Mouse (Mus musculus): ENCODE measurements around the gene Usp15. TPM values are rescaled to one million over a fixed set of nuclear protein-coding genes. Genes with fewer than 3 reads are reported as not detected.
A peak's percentile ranks its signal among the peaks of the same experiment; 100 is the strongest.
"Not testable (repeated sequence)": the region's sequence is repeated elsewhere in the genome, so short reads cannot be mapped to it uniquely, and the experiment has no call there.

The Usp15 gene
- 52.4 and 52.6 TPM in 2 replicates for polyA plus RNA-seq (2012; rRNA removed)

GRCm38 (mm10) chr10:123196835-123197559 is at the start of gene Usp15:
Gene Usp15, minus strand, starts transcription at chr10:123196995.
- H3K27me3 ChIP-seq (ENCODE audit: control insufficient read depth, insufficient read depth, low read length): no peaks in the 10 kb centered on the region
- TF ChIP-seq CTCF (IDR thresholded peaks at IDR 0.05; ENCODE audit: borderline replicate concordance, insufficient read depth, low read depth, low read length) (no peak), POLR2A (IDR thresholded peaks at IDR 0.05; ENCODE audit: borderline replicate concordance, insufficient read depth, low read length) (peak; percentile 82)
- DNase-seq: peak; percentile 93
- H3K27ac ChIP-seq (ENCODE audit: insufficient read depth, low read length): peak within 1 kb of the TSS; percentile 99
- peaks cover 5% of the 10 kb centered on the region; the same call in 1 of the 2 replicates for H3K4me1 ChIP-seq (ENCODE audit: control insufficient read depth, insufficient read depth, low read length)
- under 1% methylated on average over 66 of the region's 66 CpGs for WGBS
- H3K4me3 ChIP-seq (replicated peaks; ENCODE audit: insufficient read depth, low read depth, low read length): peak within 1 kb of the TSS; percentile 92

GRCm38 (mm10) chr10:123229420-123229819 is 32.6 kb upstream of the Usp15 start:
- H3K4me3 ChIP-seq (replicated peaks; ENCODE audit: insufficient read depth, low read depth, low read length): no peak overlapping the region
- 94% methylated on average over 5 of the region's 5 CpGs for WGBS
- H3K4me1 ChIP-seq (ENCODE audit: control insufficient read depth, insufficient read depth, low read length): no peaks in the 10 kb centered on the region
- no peaks in the 10 kb centered on the region for H3K27me3 ChIP-seq (ENCODE audit: control insufficient read depth, insufficient read depth, low read length)
- no peak for TF ChIP-seq POLR2A (IDR thresholded peaks at IDR 0.05; ENCODE audit: borderline replicate concordance, insufficient read depth, low read length)
- TF ChIP-seq CTCF (IDR thresholded peaks at IDR 0.05; ENCODE audit: borderline replicate concordance, insufficient read depth, low read depth, low read length): no peak
- H3K27ac ChIP-seq (ENCODE audit: insufficient read depth, low read length): no peak overlapping the region
- no peak for DNase-seq

DNA sequence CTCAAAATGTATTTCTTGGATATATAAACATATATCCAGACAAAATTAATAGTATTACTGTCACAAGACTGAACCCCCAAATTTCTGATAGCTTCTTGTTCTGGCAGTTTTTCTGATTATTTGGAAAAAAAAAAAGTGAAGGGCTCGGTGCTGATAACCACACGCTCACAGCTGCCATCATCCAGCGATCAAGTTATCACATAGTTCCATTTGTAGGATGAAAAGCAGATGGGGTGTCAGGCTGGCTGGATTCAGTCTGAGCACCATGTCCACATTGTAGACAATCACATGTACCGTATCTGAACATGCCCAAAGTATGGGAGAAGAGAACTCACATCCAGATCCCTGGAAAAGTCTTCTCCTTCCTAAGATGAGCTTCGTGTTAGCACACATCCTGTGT is 26.0 kb upstream of the Usp15 start:
- Histone ChIP-seq H3K27ac (ENCODE audit: insufficient read depth, low read length) (no peak overlapping the region), H3K4me3 (replicated peaks; ENCODE audit: insufficient read depth, low read depth, low read length) (no peak overlapping the region), H3K27me3 (ENCODE audit: control insufficient read depth, insufficient read depth, low read length) (no peaks in the 10 kb centered on the region), H3K4me1 (ENCODE audit: control insufficient read depth, insufficient read depth, low read length) (no peaks in the 10 kb centered on the region)
- WGBS: 91% methylated on average over 5 of the region's 5 CpGs
- DNase-seq: no peak
- TF ChIP-seq POLR2A (IDR thresholded peaks at IDR 0.05; ENCODE audit: borderline replicate concordance, insufficient read depth, low read length): no peak
- no peak for TF ChIP-seq CTCF (IDR thresholded peaks at IDR 0.05; ENCODE audit: borderline replicate concordance, insufficient read depth, low read depth, low read length)

GRCm38 (mm10) chr10:123209517-123209916 is 12.7 kb upstream of the Usp15 start:
- TF ChIP-seq POLR2A (IDR thresholded peaks at IDR 0.05; ENCODE audit: borderline replicate concordance, insufficient read depth, low read length) (no peak), CTCF (IDR thresholded peaks at IDR 0.05; ENCODE audit: borderline replicate concordance, insufficient read depth, low read depth, low read length) (no peak)
- no peak overlapping the region for H3K27ac ChIP-seq (ENCODE audit: insufficient read depth, low read length)
- no peaks in the 10 kb centered on the region for H3K27me3 ChIP-seq (ENCODE audit: control insufficient read depth, insufficient read depth, low read length)
- no peak overlapping the region for H3K4me3 ChIP-seq (replicated peaks; ENCODE audit: insufficient read depth, low read depth, low read length)
- H3K4me1 ChIP-seq (ENCODE audit: control insufficient read depth, insufficient read depth, low read length): no peaks in the 10 kb centered on the region
- DNase-seq: no peak
- WGBS: 77% methylated on average over 8 of the region's 8 CpGs

- H3K4me1 ChIP-seq (ENCODE audit: control insufficient read depth, insufficient read depth, low read length): no peaks in the 10 kb centered on the region
- no peaks in the 10 kb centered on the region for H3K27me3 ChIP-seq (ENCODE audit: control insufficient read depth, insufficient read depth, low read length)
- no peak overlapping the region for H3K27ac ChIP-seq (ENCODE audit: insufficient read depth, low read length)
- TF ChIP-seq CTCF (IDR thresholded peaks at IDR 0.05; ENCODE audit: borderline replicate concordance, insufficient read depth, low read depth, low read length) (no peak), POLR2A (IDR thresholded peaks at IDR 0.05; ENCODE audit: borderline replicate concordance, insufficient read depth, low read length) (no peak)
- 94% methylated on average over 9 of the region's 9 CpGs for WGBS
- H3K4me3 ChIP-seq (replicated peaks; ENCODE audit: insufficient read depth, low read depth, low read length): no peak overlapping the region
- DNase-seq: no peak
Measured at GRCm38 (mm10) chr10:123208336-123208735, 11.5 kb upstream of the Usp15 start.

DNA sequence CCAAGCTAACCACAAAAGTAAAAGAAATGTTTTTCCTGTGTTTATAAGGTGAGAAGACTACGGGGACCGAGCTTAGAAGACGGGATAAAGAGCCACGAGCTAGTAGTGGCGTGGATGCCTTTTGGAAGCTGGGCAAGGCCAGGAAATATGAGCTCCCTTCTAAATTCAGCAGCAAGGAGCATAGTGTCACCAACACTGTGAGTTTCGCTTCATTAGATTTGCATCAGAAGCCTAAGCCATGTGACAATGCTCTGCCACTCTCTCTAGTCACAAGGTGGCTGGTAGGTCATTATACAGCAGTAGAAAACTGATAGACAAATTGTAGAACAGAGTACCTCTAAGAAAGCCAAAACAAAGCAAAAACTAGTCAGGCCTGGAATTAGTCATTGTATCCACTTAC is 9.3 kb upstream of the Usp15 start:
- DNase-seq: no peak
- Histone ChIP-seq H3K27ac (ENCODE audit: insufficient read depth, low read length) (no peak overlapping the region), H3K27me3 (ENCODE audit: control insufficient read depth, insufficient read depth, low read length) (no peaks in the 10 kb centered on the region), H3K4me1 (ENCODE audit: control insufficient read depth, insufficient read depth, low read length) (no peaks in the 10 kb centered on the region), H3K4me3 (replicated peaks; ENCODE audit: insufficient read depth, low read depth, low read length) (no peak overlapping the region)
- 87% methylated on average over 6 of the region's 6 CpGs for WGBS
- TF ChIP-seq CTCF (IDR thresholded peaks at IDR 0.05; ENCODE audit: borderline replicate concordance, insufficient read depth, low read depth, low read length): no peak
- no peak for TF ChIP-seq POLR2A (IDR thresholded peaks at IDR 0.05; ENCODE audit: borderline replicate concordance, insufficient read depth, low read length)

GRCm38 (mm10) chr10:123205364-123205763 is 8.6 kb upstream of the Usp15 start:
- not testable (repeated sequence) for H3K4me3 ChIP-seq (replicated peaks; ENCODE audit: insufficient read depth, low read depth, low read length); H3K4me1 ChIP-seq (ENCODE audit: control insufficient read depth, insufficient read depth, low read length); H3K27ac ChIP-seq (ENCODE audit: insufficient read depth, low read length); DNase-seq; H3K27me3 ChIP-seq (ENCODE audit: control insufficient read depth, insufficient read depth, low read length)
- 97% methylated on average over 3 of the region's 3 CpGs for WGBS

GRCm38 (mm10) chr10:123201981-123202758 is 5.4 kb upstream of the Usp15 start:
- no peak for TF ChIP-seq CTCF (IDR thresholded peaks at IDR 0.05; ENCODE audit: borderline replicate concordance, insufficient read depth, low read depth, low read length)
- DNase-seq: no peak
- Histone ChIP-seq H3K27me3 (ENCODE audit: control insufficient read depth, insufficient read depth, low read length) (no peaks in the 10 kb centered on the region), H3K4me3 (replicated peaks; ENCODE audit: insufficient read depth, low read depth, low read length) (no peak overlapping the region), H3K27ac (ENCODE audit: insufficient read depth, low read length) (no peak overlapping the region), H3K4me1 (ENCODE audit: control insufficient read depth, insufficient read depth, low read length) (peaks cover 5% of the 10 kb centered on the region; the same call in 1 of the 2 replicates)
- WGBS: 61% methylated on average over 23 of the region's 23 CpGs
